ENCODE assay signal across 8 mouse cellular contexts in the genomic region with DNA sequence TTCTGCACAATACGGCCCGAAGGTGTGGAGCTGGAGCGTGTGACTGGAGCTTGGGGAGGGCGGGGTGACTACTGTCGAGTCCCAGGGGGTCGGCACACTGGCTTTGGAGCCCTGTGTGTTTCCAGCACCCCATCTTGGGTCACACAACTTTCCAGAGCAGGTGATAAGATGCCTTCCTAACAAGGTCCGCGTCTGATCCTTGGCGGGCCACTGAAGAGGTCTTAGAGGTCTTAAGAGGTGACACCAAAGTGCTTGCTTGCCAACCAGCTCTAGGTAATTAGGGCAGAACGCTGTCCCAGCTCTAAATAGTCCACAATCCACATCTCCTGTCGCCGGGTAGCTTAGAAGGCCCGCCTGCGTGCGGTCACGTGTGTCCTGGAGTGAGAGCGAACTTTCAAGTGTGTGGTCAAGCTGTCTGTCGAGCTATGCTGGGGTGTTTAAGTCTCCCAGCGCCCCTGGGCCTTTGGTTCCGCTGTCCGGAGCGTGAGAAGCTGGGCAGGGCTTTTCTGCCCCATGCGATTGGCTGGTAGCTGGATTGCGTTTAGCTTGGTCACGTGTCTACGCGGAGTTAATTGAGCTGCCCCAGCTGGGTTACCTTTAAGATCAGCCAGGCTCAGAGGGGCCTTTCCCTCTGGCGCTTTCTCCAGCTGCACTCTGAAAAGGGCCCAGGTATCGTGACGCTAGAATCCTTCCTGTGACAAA. TPM values are rescaled to one million over a fixed set of nuclear protein-coding genes. Genes with fewer than 3 reads are reported as not detected.
DNase-seq lines count a peak whose midpoint lies in the region; ATAC-seq and TF ChIP-seq lines count a peak whose summit lies in the region.

No protein-coding gene starts in this region.

- H3K4me2 ChIP-seq in heart, embryonic 13.5 days, result peak overlapping the region; percentile 88
- H3K4me2 ChIP-seq in kidney, embryonic 16.5 days (replicated peaks; ENCODE audit: low read depth, low read length), result peak overlapping the region; percentile 89
- peak overlapping the region; percentile 96 for H3K4me2 ChIP-seq in limb, embryonic 15.5 days
- H3K4me2 ChIP-seq in midbrain, embryonic 15.5 days, result peak overlapping the region; percentile 95
- H3K4me2 ChIP-seq in stomach, postnatal 0 days (replicated peaks; ENCODE audit: low read depth), result peak overlapping the region; percentile 92

- peak overlapping the region; percentile 15 for H3K4me3 ChIP-seq in thymus, adult 2 months (ENCODE audit: control insufficient read depth, insufficient read depth, low read length)
- H3K4me3 ChIP-seq in forebrain, embryonic 10.5 days, result peak overlapping the region; percentile 77
- H3K4me3 ChIP-seq in heart, embryonic 13.5 days, result peak overlapping the region; percentile 83
- H3K4me3 ChIP-seq in kidney, embryonic 16.5 days (ENCODE audit: low read length), result peak overlapping the region; percentile 74
- peak overlapping the region; percentile 68 for H3K4me3 ChIP-seq in limb, embryonic 15.5 days
- peak overlapping the region; percentile 78 for H3K4me3 ChIP-seq in midbrain, embryonic 15.5 days
- peak overlapping the region; percentile 67 for H3K4me3 ChIP-seq in stomach, postnatal 0 days (ENCODE audit: low read depth, low read length)

- H3K9me3 ChIP-seq in forebrain, embryonic 10.5 days, result no peaks in the 10 kb centered on the region
- no peaks in the 10 kb centered on the region for H3K9me3 ChIP-seq in heart, embryonic 13.5 days
- no peaks in the 10 kb centered on the region for H3K9me3 ChIP-seq in kidney, embryonic 16.5 days (ENCODE audit: low read length)
- no peaks in the 10 kb centered on the region for H3K9me3 ChIP-seq in limb, embryonic 15.5 days
- H3K9me3 ChIP-seq in midbrain, embryonic 15.5 days, result no peaks in the 10 kb centered on the region
- no peaks in the 10 kb centered on the region for H3K9me3 ChIP-seq in stomach, postnatal 0 days (ENCODE audit: control insufficient read depth, low read length)

- 0 out of 2 replicates have a peak, but pooled peaks have one; percentile 29 for ATAC-seq in heart, embryonic 13.5 days (ENCODE audit: extremely low read depth, insufficient number of reproducible peaks, low FRiP score, low TSS enrichment)
- ATAC-seq in kidney, embryonic 16.5 days (ENCODE audit: low FRiP score, low TSS enrichment), result peak; percentile 83
- ATAC-seq in limb, embryonic 15.5 days (ENCODE audit: insufficient number of reproducible peaks, low FRiP score, low TSS enrichment, low read depth), result peak; percentile 32; the same call in 1 of the 2 replicates
- peak; percentile 32 for ATAC-seq in midbrain, embryonic 15.5 days (replicated peaks)
- ATAC-seq in stomach, postnatal 0 days (ENCODE audit: low FRiP score, low TSS enrichment), result peak; percentile 68

- TF ChIP-seq EP300 in stomach, postnatal 0 days (optimal IDR thresholded peaks at IDR 0.05), result no peak

- peaks cover 17% of the 10 kb centered on the region for H3K4me1 ChIP-seq in thymus, adult 2 months (replicated peaks; ENCODE audit: control insufficient read depth, insufficient read depth, low read length)
- H3K4me1 ChIP-seq in forebrain, embryonic 10.5 days, result peaks cover 39% of the 10 kb centered on the region
- peaks cover 40% of the 10 kb centered on the region for H3K4me1 ChIP-seq in heart, embryonic 13.5 days
- peaks cover 31% of the 10 kb centered on the region for H3K4me1 ChIP-seq in kidney, embryonic 16.5 days (ENCODE audit: insufficient read depth, low read length)
- H3K4me1 ChIP-seq in limb, embryonic 15.5 days, result peaks cover 22% of the 10 kb centered on the region
- peaks cover 50% of the 10 kb centered on the region for H3K4me1 ChIP-seq in midbrain, embryonic 15.5 days
- no peaks in the 10 kb centered on the region for H3K4me1 ChIP-seq in stomach, postnatal 0 days (replicated peaks; ENCODE audit: control insufficient read depth, insufficient read depth)

- H3K36me3 ChIP-seq in thymus, adult 2 months (ENCODE audit: control insufficient read depth, insufficient read depth, low read length), result no peaks in the 10 kb centered on the region
- H3K36me3 ChIP-seq in forebrain, embryonic 10.5 days (replicated peaks), result no peaks in the 10 kb centered on the region
- H3K36me3 ChIP-seq in heart, embryonic 13.5 days, result 0 out of 2 replicates have a peak, but pooled peaks cover 2% of the 10 kb centered on the region
- H3K36me3 ChIP-seq in kidney, embryonic 16.5 days (ENCODE audit: insufficient read depth, low read length), result no peaks in the 10 kb centered on the region
- no peaks in the 10 kb centered on the region for H3K36me3 ChIP-seq in limb, embryonic 15.5 days
- H3K36me3 ChIP-seq in midbrain, embryonic 15.5 days (replicated peaks), result no peaks in the 10 kb centered on the region
- H3K36me3 ChIP-seq in stomach, postnatal 0 days (ENCODE audit: control insufficient read depth, insufficient read depth, low read length), result no peaks in the 10 kb centered on the region

- no peak for DNase-seq in thymus, adult 2 months
- no peak for DNase-seq in thymus, postnatal 10 days (ENCODE audit: low spot score in 2 of 2)
- peak; percentile 72 for DNase-seq in forebrain, embryonic 10.5 days (ENCODE audit: extremely low spot score, low spot score)
- peak; percentile 81 for DNase-seq in stomach, postnatal 0 days (ENCODE audit: low spot score)

- H3K9ac ChIP-seq in heart, embryonic 13.5 days, result peak overlapping the region; percentile 90
- peak overlapping the region; percentile 83 for H3K9ac ChIP-seq in kidney, embryonic 16.5 days (replicated peaks; ENCODE audit: low read length)
- H3K9ac ChIP-seq in limb, embryonic 15.5 days, result no peak overlapping the region
- peak overlapping the region; percentile 89 for H3K9ac ChIP-seq in midbrain, embryonic 15.5 days
- peak overlapping the region; percentile 70 for H3K9ac ChIP-seq in stomach, postnatal 0 days (ENCODE audit: low read length)

- H3K27me3 ChIP-seq in thymus, adult 2 months (ENCODE audit: control insufficient read depth, insufficient read depth, low read length), result peaks cover 22% of the 10 kb centered on the region; the same call in 1 of the 2 replicates
- peaks cover 59% of the 10 kb centered on the region for H3K27me3 ChIP-seq in forebrain, embryonic 10.5 days (ENCODE audit: poor library complexity, severe bottlenecking)
- H3K27me3 ChIP-seq in heart, embryonic 13.5 days (replicated peaks), result peaks cover 33% of the 10 kb centered on the region
- H3K27me3 ChIP-seq in kidney, embryonic 16.5 days (ENCODE audit: insufficient read depth, low read length), result peaks cover 3% of the 10 kb centered on the region; the same call in 1 of the 2 replicates
- peaks cover 16% of the 10 kb centered on the region; the same call in 1 of the 2 replicates for H3K27me3 ChIP-seq in limb, embryonic 15.5 days
- H3K27me3 ChIP-seq in midbrain, embryonic 15.5 days (replicated peaks), result no peaks in the 10 kb centered on the region
- no peaks in the 10 kb centered on the region for H3K27me3 ChIP-seq in stomach, postnatal 0 days (ENCODE audit: control insufficient read depth, insufficient read depth, low read length)

- H3K27ac ChIP-seq in thymus, adult 2 months (ENCODE audit: control insufficient read depth, insufficient read depth, low read length), result no peak overlapping the region
- peak overlapping the region; percentile 86 for H3K27ac ChIP-seq in forebrain, embryonic 10.5 days
- peak overlapping the region; percentile 85 for H3K27ac ChIP-seq in heart, embryonic 13.5 days (replicated peaks)
- peak overlapping the region; percentile 89 for H3K27ac ChIP-seq in kidney, embryonic 16.5 days (ENCODE audit: low read length)
- no peak overlapping the region for H3K27ac ChIP-seq in limb, embryonic 15.5 days
- H3K27ac ChIP-seq in midbrain, embryonic 15.5 days, result peak overlapping the region; percentile 96
- peak overlapping the region; percentile 41 for H3K27ac ChIP-seq in stomach, postnatal 0 days (replicated peaks)

- WGBS in thymus, adult 2 months, result 4% methylated on average over 30 of the region's 30 CpGs
- WGBS in forebrain, embryonic 10.5 days, result under 1% methylated on average over 30 of the region's 30 CpGs
- WGBS in heart, embryonic 13.5 days, result 1% methylated on average over 30 of the region's 30 CpGs
- under 1% methylated on average over 30 of the region's 30 CpGs for WGBS in kidney, embryonic 16.5 days
- 2% methylated on average over 30 of the region's 30 CpGs for WGBS in limb, embryonic 15.5 days
- WGBS in midbrain, embryonic 15.5 days, result under 1% methylated on average over 30 of the region's 30 CpGs
- 1% methylated on average over 30 of the region's 30 CpGs for WGBS in stomach, postnatal 0 days

- TF ChIP-seq POLR2A in thymus, adult 2 months (IDR thresholded peaks at IDR 0.05; ENCODE audit: control insufficient read depth, extremely low read depth, insufficient read depth, low read length, poor library complexity), result no peak

- TF ChIP-seq CTCF in thymus, adult 2 months (IDR thresholded peaks at IDR 0.05; ENCODE audit: borderline replicate concordance, control insufficient read depth, extremely low read depth, insufficient read depth, low read length, poor library complexity), result no peak
- TF ChIP-seq CTCF in stomach, postnatal 0 days (IDR thresholded peaks at IDR 0.05; ENCODE audit: low read depth), result no peak

RNA-seq across cellular contexts. Expression of a gene that starts 2.4 kb away (rescaled TPM):
- 8.0 and 8.6 TPM in 2 replicates for polyA plus RNA-seq in thymus, adult 2 months (2012; rRNA removed)
- 5.3 and 6.0 TPM in 2 replicates for polyA plus RNA-seq in forebrain, embryonic 10.5 days (2016; fragmentation: Nextera tagmentation; extraction: Ambion mirVana)
- 25.9 and 30.4 TPM in 2 replicates for polyA plus RNA-seq in heart, embryonic 13.5 days (2015; fragmentation: Nextera tagmentation; extraction: Ambion mirVana)
- polyA plus RNA-seq in kidney, embryonic 16.5 days (2015; fragmentation: Nextera tagmentation; extraction: Ambion mirVana), result 37.9 and 40.0 TPM in 2 replicates
- polyA plus RNA-seq in limb, embryonic 15.5 days (2015; fragmentation: Nextera tagmentation; extraction: Ambion mirVana), result 11.1 and 14.1 TPM in 2 replicates
- polyA plus RNA-seq in midbrain, embryonic 15.5 days (2015; fragmentation: Nextera tagmentation; extraction: Ambion mirVana), result 36.4 and 38.3 TPM in 2 replicates
- polyA plus RNA-seq in stomach, postnatal 0 days (2015; fragmentation: Nextera tagmentation; extraction: Ambion mirVana), result 6.0 and 6.7 TPM in 2 replicates

Comparison
In these comparisons a context has a peak if more than half of its experiments do, and no peak if none do; other contexts are left out.
1. DNase-seq: peak in forebrain, embryonic 10.5 days (single experiment) and stomach, postnatal 0 days (single experiment); none in thymus, adult 2 months (single experiment) and thymus, postnatal 10 days (0 of 2).
2. H3K27ac ChIP-seq: peak in forebrain, embryonic 10.5 days (single experiment), heart, embryonic 13.5 days (single experiment), kidney, embryonic 16.5 days (single experiment), midbrain, embryonic 15.5 days (single experiment) and stomach, postnatal 0 days (single experiment); none in thymus, adult 2 months (single experiment) and limb, embryonic 15.5 days (single experiment).
3. H3K4me3 ChIP-seq: peak in every context shown above with its lines; median percentile 83 in heart, embryonic 13.5 days; 78 in midbrain, embryonic 15.5 days; 77 in forebrain, embryonic 10.5 days; 74 in kidney, embryonic 16.5 days; 68 in limb, embryonic 15.5 days; 67 in stomach, postnatal 0 days; 15 in thymus, adult 2 months.
4. ATAC-seq: peak in every context shown above with its lines; median percentile 83 in kidney, embryonic 16.5 days; 68 in stomach, postnatal 0 days; 32 in limb, embryonic 15.5 days; 32 in midbrain, embryonic 15.5 days; 29 in heart, embryonic 13.5 days.
5. Peak in every context shown above with its lines, with median percentiles within 50 percentile points of each other: H3K4me2 ChIP-seq.